Mouse (Mus musculus) bone marrow macrophage, adult 2 months (primary cell): ENCODE measurements around the gene Golga5. TPM values are rescaled to one million over a fixed set of nuclear protein-coding genes. Genes with fewer than 3 reads are reported as not detected.

Source experiments
- H3K27ac ChIP-seq: 2 replicates; pipeline ENCODE4 v1.5.1; 2012; ENCODE audit warnings: low read depth, low read length; ENCODE audit not compliant: insufficient read depth
- H3K4me1 ChIP-seq: 2 replicates; pipeline ENCODE4 v1.6.1; 2012; ENCODE audit warnings: low read length; ENCODE audit not compliant: control insufficient read depth, insufficient read depth
- H3K4me3 ChIP-seq: 2 replicates; pipeline ENCODE4 v1.5.1; 2012; ENCODE audit warnings: mild to moderate bottlenecking, low read length, moderate library complexity; ENCODE audit not compliant: insufficient read depth
- CTCF ChIP-seq: IDR thresholded peaks from 2 replicates; pipeline ENCODE4 v1.5.1; 2012; ENCODE audit warnings: low read depth, mild to moderate bottlenecking, low read length, moderate library complexity
- POLR2A ChIP-seq: IDR thresholded peaks from 2 replicates; pipeline ENCODE4 v1.6.1; 2012; ENCODE audit warnings: mild to moderate bottlenecking, low read depth, low read length, borderline replicate concordance
- polyA plus RNA-seq: library from polyadenylated mRNA; stranded (reverse); fragments of >200 nt; gene quantifications from 2 replicates; pipeline ENCODE4 v1.2.4, GENCODE M21; 2012; ENCODE audit not compliant: missing spikeins, insufficient read depth, insufficient read length

Gene Golga5
- polyA plus RNA-seq, 1 experiment: 30.3 TPM

- Histone ChIP-seq H3K4me1 (peaks cover 46% of the 10 kb centered on the region), H3K27ac (no peak overlapping the region), H3K4me3 (no peak overlapping the region)
These were observed 39.3 kb upstream of the Golga5 start for GRCm38 (mm10) chr12:102429656-102430055.

GRCm38 (mm10) chr12:102430228-102430627 lies 38.7 kb upstream of the Golga5 start:
- Histone ChIP-seq H3K4me3 (no peak overlapping the region), H3K27ac (peak overlapping the region; percentile 51), H3K4me1 (peaks cover 43% of the 10 kb centered on the region)
- TF ChIP-seq POLR2A (no peak), CTCF (no peak)

More at GRCm38 (mm10) chr12:102429656-102430055, 39.3 kb upstream of the Golga5 start:
- TF ChIP-seq CTCF (no peak), POLR2A (no peak)

GRCm38 (mm10) chr12:102432238-102432637 lies 36.7 kb upstream of the Golga5 start:
- Histone ChIP-seq H3K4me1 (peaks cover 38% of the 10 kb centered on the region), H3K27ac (no peak overlapping the region), H3K4me3 (no peak overlapping the region)
- TF ChIP-seq CTCF (no peak), POLR2A (no peak)

GRCm38 (mm10) chr12:102434107-102434506 lies 34.8 kb upstream of the Golga5 start:
- H3K4me3 ChIP-seq: no peak overlapping the region
- no peak overlapping the region for H3K27ac ChIP-seq
- H3K4me1 ChIP-seq: peaks cover 38% of the 10 kb centered on the region
- no peak for TF ChIP-seq POLR2A
- no peak for TF ChIP-seq CTCF

GRCm38 (mm10) chr12:102436939-102437526 lies 31.9 kb upstream of the Golga5 start:
- no peak for TF ChIP-seq POLR2A
- TF ChIP-seq CTCF: no peak
- peaks cover 37% of the 10 kb centered on the region for H3K4me1 ChIP-seq
- peak overlapping the region; percentile 98 for H3K4me3 ChIP-seq
- H3K27ac ChIP-seq: peak overlapping the region; percentile 98

GRCm38 (mm10) chr12:102437952-102438351 lies 31.0 kb upstream of the Golga5 start:
- peaks cover 31% of the 10 kb centered on the region for H3K4me1 ChIP-seq
- H3K27ac ChIP-seq: peak overlapping the region; percentile 98
- H3K4me3 ChIP-seq: peak overlapping the region; percentile 98
- TF ChIP-seq POLR2A (no peak), CTCF (no peak)

GRCm38 (mm10) chr12:102438983-102439631 lies 29.8 kb upstream of the Golga5 start:
- Histone ChIP-seq H3K27ac (peak overlapping the region; percentile 98), H3K4me1 (peaks cover 24% of the 10 kb centered on the region), H3K4me3 (peak overlapping the region; percentile 98)
- TF ChIP-seq POLR2A (no peak), CTCF (no peak)

GRCm38 (mm10) chr12:102439632-102440023 lies 29.3 kb upstream of the Golga5 start, which contains the start of gene Lgmn:
Gene Lgmn, minus strand, starts transcription at chr12:102439813.
- H3K27ac ChIP-seq: peak within 1 kb of the TSS; percentile 98
- TF ChIP-seq POLR2A (no peak), CTCF (no peak)
- peak within 1 kb of the TSS; percentile 98 for H3K4me3 ChIP-seq
- H3K4me1 ChIP-seq: peaks cover 20% of the 10 kb centered on the region

GRCm38 (mm10) chr12:102440551-102440950 lies 28.4 kb upstream of the Golga5 start:
- H3K4me1 ChIP-seq: peaks cover 19% of the 10 kb centered on the region
- TF ChIP-seq CTCF: no peak
- H3K4me3 ChIP-seq: no peak overlapping the region
- peak overlapping the region; percentile 75 for H3K27ac ChIP-seq

GRCm38 (mm10) chr12:102441141-102441540 lies 27.8 kb upstream of the Golga5 start:
- Histone ChIP-seq H3K27ac (peak overlapping the region; percentile 75), H3K4me3 (no peak overlapping the region), H3K4me1 (peaks cover 22% of the 10 kb centered on the region)
- TF ChIP-seq CTCF: no peak
- TF ChIP-seq POLR2A: no peak

GRCm38 (mm10) chr12:102442639-102443038 lies 26.3 kb upstream of the Golga5 start:
- H3K4me1 ChIP-seq: peaks cover 26% of the 10 kb centered on the region

More at GRCm38 (mm10) chr12:102442639-102443038, 26.3 kb upstream of the Golga5 start:
- no peak for TF ChIP-seq CTCF
- TF ChIP-seq POLR2A: no peak
- Histone ChIP-seq H3K27ac (peak overlapping the region; percentile 31), H3K4me3 (no peak overlapping the region)
